Mouse (Mus musculus): ENCODE results near the gene Pram1.

DNA sequence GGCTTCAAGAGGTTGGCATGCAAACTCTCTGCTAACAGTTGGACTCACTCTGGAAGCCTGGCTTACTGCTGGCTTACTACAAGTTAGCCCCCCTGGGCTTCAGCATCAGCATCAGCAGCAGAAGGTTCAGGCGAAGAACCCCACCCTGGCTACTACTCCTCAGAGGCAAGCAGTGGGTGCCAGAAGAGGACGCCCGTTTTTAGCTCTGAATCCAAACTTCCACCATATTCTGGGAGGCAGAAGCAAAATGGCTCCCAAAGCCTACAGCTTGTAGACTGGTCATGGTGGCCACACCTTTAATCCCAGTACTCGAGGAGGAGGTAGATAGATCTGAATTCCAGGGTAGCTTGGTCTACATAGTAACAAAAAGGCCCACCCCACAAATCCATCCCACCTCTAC is 6.2 kb downstream of the Pram1 start:
- TF ChIP-seq USF1 (IDR thresholded peaks at IDR 0.05; ENCODE audit: low read depth, low read length) (no peak), ZC3H11A (IDR thresholded peaks at IDR 0.05; ENCODE audit: low read depth, low read length) (no peak), CTCF (IDR thresholded peaks at IDR 0.05 in 2 of 3, conservative IDR thresholded peaks at IDR 0.05 in 1 of 3; ENCODE audit: control insufficient read depth in 1 of 3, insufficient read depth in 1 of 3, low read depth in 2 of 3, low read length in 3 of 3, poor library complexity in 1 of 3, severe bottlenecking in 1 of 3) (no peak), MXI1 (IDR thresholded peaks at IDR 0.05; ENCODE audit: low read depth, low read length) (no peak)
